16 mouse cellular contexts compared by ENCODE assay signal in the genomic region with DNA sequence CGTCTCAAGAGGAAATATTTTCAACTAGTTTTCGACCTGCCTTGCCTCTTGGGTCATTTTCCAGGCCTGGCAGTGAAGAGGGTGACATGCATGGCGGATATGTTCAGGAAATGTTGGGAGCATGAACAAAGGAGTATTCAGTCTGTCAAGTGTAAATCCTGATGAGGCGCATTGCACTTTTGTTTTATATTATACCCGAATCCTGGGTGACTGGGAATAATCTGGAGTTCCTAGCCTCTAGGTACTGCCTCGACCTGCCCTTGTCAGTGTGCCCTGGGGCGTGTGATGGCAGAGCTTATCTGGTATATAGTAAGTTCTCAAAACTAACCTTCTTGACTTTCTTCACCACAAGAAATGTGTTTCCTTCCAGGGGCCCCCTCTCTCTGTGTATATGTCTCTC. TPM values are rescaled to one million over a fixed set of nuclear protein-coding genes. Genes with fewer than 3 reads are reported as not detected.
A peak's percentile ranks its signal among the peaks of the same experiment; 100 is the strongest.
DNase-seq lines count a peak whose midpoint lies in the region; ATAC-seq lines count a peak whose summit lies in the region.
"Had no signal": no experiment of that assay in that cellular context is flagged by ENCODE, and none has a peak within 500 bp of the region (broad histone marks: within the 10 kb centered on the region; RNA-seq: fewer than 3 reads in every experiment).

No protein-coding gene starts in this region.

- no peak for ATAC-seq in neural tube, embryonic 12.5 days (ENCODE audit: low FRiP score, low read depth)
- no peak for ATAC-seq in hindbrain, embryonic 16.5 days
- no peak for ATAC-seq in neural tube, embryonic 15.5 days (ENCODE audit: low FRiP score)
- ATAC-seq in megakaryocyte progenitor cell, adult 5-6 weeks (replicated peaks; ENCODE audit: poor library complexity), result no peak
- ATAC-seq: intestine, postnatal 0 days had no signal

- DNase-seq in heart, embryonic 10.5 days (ENCODE audit: low spot score), result peak; percentile 51
- no peak for DNase-seq in heart, postnatal 14 days
- DNase-seq in neural tube, embryonic 10.5 days (ENCODE audit: extremely low spot score, low spot score), result no peak
- no peak for DNase-seq in left cerebral cortex, postnatal 25 days (ENCODE audit: low spot score in 2 of 2)
- DNase-seq: adrenal gland, postnatal 25 days; cerebellum, adult 9-10 months; heart, adult 18-20 months; kidney, postnatal 36 days; left cerebral cortex, postnatal 4 days; lung, postnatal 36 days had no signal

- no peak overlapping the region for H3K4me3 ChIP-seq in heart, embryonic 10.5 days
- H3K4me3 ChIP-seq in neural tube, embryonic 12.5 days, result no peak overlapping the region
- H3K4me3 ChIP-seq in hindbrain, embryonic 16.5 days (ENCODE audit: low read length), result peak overlapping the region; percentile 88; the same call in 1 of the 2 replicates
- peak overlapping the region; percentile 85 for H3K4me3 ChIP-seq in neural tube, embryonic 15.5 days (replicated peaks)
- H3K4me3 ChIP-seq: erythroblast, embryonic 14.5 days had no signal

- H3K27ac ChIP-seq in heart, embryonic 10.5 days, result no peak overlapping the region
- H3K27ac ChIP-seq in neural tube, embryonic 12.5 days, result no peak overlapping the region
- no peak overlapping the region for H3K27ac ChIP-seq in hindbrain, embryonic 16.5 days (ENCODE audit: low read depth, low read length)
- no peak overlapping the region for H3K27ac ChIP-seq in neural tube, embryonic 15.5 days (replicated peaks)

- 0 out of 2 replicates have a peak, but pooled peaks cover 3% of the 10 kb centered on the region for H3K36me3 ChIP-seq in heart, embryonic 10.5 days
- H3K36me3 ChIP-seq in neural tube, embryonic 12.5 days, result peaks cover 5% of the 10 kb centered on the region
- H3K36me3 ChIP-seq in hindbrain, embryonic 16.5 days (ENCODE audit: control insufficient read depth, insufficient read depth, low read length), result no peaks in the 10 kb centered on the region
- H3K36me3 ChIP-seq in neural tube, embryonic 15.5 days, result no peaks in the 10 kb centered on the region

- intact Hi-C loops in heart, postnatal 14 days (cut with DNase I), result no loop called here
- intact Hi-C loops in left cerebral cortex, postnatal 25 days (cut with DNase I), result no loop called here

- H3K4me2 ChIP-seq in neural tube, embryonic 12.5 days (replicated peaks), result peak overlapping the region; percentile 89
- peak overlapping the region; percentile 81 for H3K4me2 ChIP-seq in hindbrain, embryonic 16.5 days (ENCODE audit: low read length)
- H3K4me2 ChIP-seq in neural tube, embryonic 15.5 days, result peak overlapping the region; percentile 78

- 76% methylated on average over 7 of the region's 7 CpGs for WGBS in heart, embryonic 10.5 days
- 61% methylated on average over 7 of the region's 7 CpGs for WGBS in neural tube, embryonic 12.5 days
- 61% methylated on average over 7 of the region's 7 CpGs for WGBS in hindbrain, embryonic 16.5 days
- 57% methylated on average over 7 of the region's 7 CpGs for WGBS in neural tube, embryonic 15.5 days

- no peaks in the 10 kb centered on the region for H3K9me3 ChIP-seq in heart, embryonic 10.5 days
- no peaks in the 10 kb centered on the region for H3K9me3 ChIP-seq in neural tube, embryonic 12.5 days
- H3K9me3 ChIP-seq in hindbrain, embryonic 16.5 days (ENCODE audit: control insufficient read depth, low read length), result no peaks in the 10 kb centered on the region
- no peaks in the 10 kb centered on the region for H3K9me3 ChIP-seq in neural tube, embryonic 15.5 days (replicated peaks)

- H3K9ac ChIP-seq in neural tube, embryonic 12.5 days, result no peak overlapping the region
- no peak overlapping the region for H3K9ac ChIP-seq in hindbrain, embryonic 16.5 days (ENCODE audit: low read depth, low read length)
- H3K9ac ChIP-seq in neural tube, embryonic 15.5 days (replicated peaks), result no peak overlapping the region

- H3K27me3 ChIP-seq in heart, embryonic 10.5 days (ENCODE audit: insufficient read depth, poor library complexity, severe bottlenecking), result no peaks in the 10 kb centered on the region
- 0 out of 2 replicates have a peak, but pooled peaks cover 3% of the 10 kb centered on the region for H3K27me3 ChIP-seq in neural tube, embryonic 12.5 days (replicated peaks)
- no peaks in the 10 kb centered on the region for H3K27me3 ChIP-seq in hindbrain, embryonic 16.5 days (replicated peaks; ENCODE audit: control insufficient read depth, insufficient read depth, low read length)
- H3K27me3 ChIP-seq in neural tube, embryonic 15.5 days (replicated peaks), result no peaks in the 10 kb centered on the region

- peaks cover 28% of the 10 kb centered on the region for H3K4me1 ChIP-seq in heart, embryonic 10.5 days
- peaks cover 38% of the 10 kb centered on the region for H3K4me1 ChIP-seq in neural tube, embryonic 12.5 days
- peaks cover 27% of the 10 kb centered on the region for H3K4me1 ChIP-seq in hindbrain, embryonic 16.5 days (ENCODE audit: control insufficient read depth, insufficient read depth, low read depth, low read length)
- peaks cover 36% of the 10 kb centered on the region for H3K4me1 ChIP-seq in neural tube, embryonic 15.5 days

RNA-seq across cellular contexts. Expression of gene Gpr161, which starts 11.5 kb away (rescaled TPM):
- polyA plus RNA-seq in heart, embryonic 10.5 days (2016; fragmentation: Nextera tagmentation; extraction: Ambion mirVana), result 0.67 and 1.2 TPM in 2 replicates
- total RNA-seq in heart, postnatal 14 days (2021), result 1 to 10 TPM; 3.6 to 3.8 TPM
- polyA plus RNA-seq in neural tube, embryonic 12.5 days (2016; fragmentation: Nextera tagmentation; extraction: Ambion mirVana), result 3.0 and 3.1 TPM in 2 replicates
- 3.0 and 3.3 TPM in 2 replicates for polyA plus RNA-seq in hindbrain, embryonic 16.5 days (2015; fragmentation: Nextera tagmentation; extraction: Ambion mirVana)
- 2.3 and 2.6 TPM in 2 replicates for polyA plus RNA-seq in neural tube, embryonic 15.5 days (2015; fragmentation: Nextera tagmentation; extraction: Ambion mirVana)
- 0.34 and 0.44 TPM in 2 replicates for total RNA-seq in megakaryocyte progenitor cell, adult 5-6 weeks (2015)
- total RNA-seq in megakaryocyte progenitor cell, adult 5-6 weeks (2017), result 0.29 and 0.51 TPM in 2 replicates
- total RNA-seq in left cerebral cortex, postnatal 25 days (2021), result 1 to 10 TPM; 7.5 to 8.6 TPM
- polyA plus RNA-seq: erythroblast, embryonic 14.5 days had no signal

RNA-seq across cellular contexts. Expression of gene Tiprl, which starts 47.3 kb away (rescaled TPM):
- polyA plus RNA-seq in heart, embryonic 10.5 days (2016; fragmentation: Nextera tagmentation; extraction: Ambion mirVana), result 87.9 and 92.0 TPM in 2 replicates
- 10 to 100 TPM; 37.1 to 37.8 TPM for total RNA-seq in heart, postnatal 14 days (2021)
- polyA plus RNA-seq in neural tube, embryonic 12.5 days (2016; fragmentation: Nextera tagmentation; extraction: Ambion mirVana), result 108 TPM in 2 replicates
- polyA plus RNA-seq in hindbrain, embryonic 16.5 days (2015; fragmentation: Nextera tagmentation; extraction: Ambion mirVana), result 145 and 147 TPM in 2 replicates
- polyA plus RNA-seq in neural tube, embryonic 15.5 days (2015; fragmentation: Nextera tagmentation; extraction: Ambion mirVana), result 126 and 138 TPM in 2 replicates
- 41.4 and 43.0 TPM in 2 replicates for total RNA-seq in megakaryocyte progenitor cell, adult 5-6 weeks (2015)
- total RNA-seq in megakaryocyte progenitor cell, adult 5-6 weeks (2017), result 56.5 and 72.8 TPM in 2 replicates
- total RNA-seq in left cerebral cortex, postnatal 25 days (2021), result 10 to 100 TPM; 59.0 to 60.6 TPM

Comparison
In these comparisons a context has a peak if more than half of its experiments do, and no peak if none do; other contexts are left out.
1. H3K4me3 ChIP-seq: peak in hindbrain, embryonic 16.5 days (single experiment) and neural tube, embryonic 15.5 days (single experiment); none in heart, embryonic 10.5 days (single experiment) and neural tube, embryonic 12.5 days (single experiment).
2. Peak in every context shown above with its lines, with median percentiles within 50 percentile points of each other: H3K4me2 ChIP-seq.